Mouse (Mus musculus): ENCODE measurements around the gene Lrp1. TPM values are rescaled to one million over a fixed set of nuclear protein-coding genes. Genes with fewer than 3 reads are reported as not detected.
A peak's percentile ranks its signal among the peaks of the same experiment; 100 is the strongest.

The Lrp1 gene
- total RNA-seq, 4 experiments from 2014 or later = 293 to 333 (median 304) TPM

DNA sequence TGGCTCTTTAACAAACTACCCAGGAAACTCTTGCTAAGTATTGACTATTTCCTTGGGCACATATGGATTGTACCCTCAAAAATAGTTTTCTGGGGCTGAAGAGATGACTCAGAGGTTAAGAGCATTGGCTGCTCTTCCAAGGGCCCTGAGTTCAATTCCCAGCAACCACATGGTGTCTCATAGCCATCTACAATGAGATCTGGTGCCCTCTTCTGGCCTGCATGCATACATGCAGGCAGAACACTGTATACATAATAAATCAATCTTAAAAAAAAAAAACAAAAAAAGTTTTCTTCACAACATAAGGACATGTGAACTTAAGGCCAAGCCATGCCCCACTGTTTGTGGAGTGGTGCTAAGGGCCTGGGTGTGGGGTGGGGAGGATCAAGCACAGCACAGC, 59.8 kb downstream of the Lrp1 start:
- no peak for DNase-seq (ENCODE audit: low spot score in 2 of 2)

DNA sequence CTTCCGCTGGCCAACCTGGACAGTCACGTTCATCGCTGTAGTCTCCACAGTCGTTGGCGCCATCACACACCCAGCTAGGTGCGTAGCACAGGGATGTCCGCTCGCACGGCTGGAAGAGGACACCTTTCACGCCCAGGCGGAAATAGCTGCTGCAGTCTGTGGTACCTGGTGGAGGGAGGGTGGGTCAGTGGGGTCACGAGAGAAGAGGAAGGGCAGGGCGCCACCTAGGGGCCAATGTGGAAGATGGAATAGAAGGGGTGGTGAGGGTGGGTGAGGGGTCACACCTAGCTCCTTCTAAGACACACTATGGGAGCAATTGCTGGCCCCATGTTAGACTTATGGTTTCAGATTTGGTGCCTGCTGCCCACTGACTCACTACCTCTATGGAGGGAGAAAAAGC, 63.6 kb downstream of the Lrp1 start:
- DNase-seq (ENCODE audit: low spot score in 2 of 2) = no peak

DNA sequence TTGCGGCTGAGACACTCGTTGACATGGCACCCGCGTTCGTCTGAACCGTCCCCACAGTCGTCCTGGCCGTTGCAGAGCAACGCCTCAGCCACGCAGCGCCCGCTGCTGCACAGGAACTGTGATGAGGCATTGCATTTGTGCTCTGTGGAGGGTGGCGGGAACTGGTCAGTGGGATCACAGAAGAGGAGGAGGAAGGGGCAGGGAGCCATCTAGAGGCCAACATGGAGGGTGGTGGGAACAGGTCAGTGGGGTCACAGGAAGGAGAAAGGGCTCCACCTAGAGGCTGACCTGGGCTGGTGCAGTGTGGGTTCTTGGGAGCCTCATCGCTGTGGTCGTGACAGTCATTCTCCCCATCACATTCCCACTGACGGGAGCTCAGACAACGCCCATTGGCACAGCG, 65.2 kb downstream of the Lrp1 start:
- DNase-seq (ENCODE audit: low spot score in 2 of 2) = no peak

DNA sequence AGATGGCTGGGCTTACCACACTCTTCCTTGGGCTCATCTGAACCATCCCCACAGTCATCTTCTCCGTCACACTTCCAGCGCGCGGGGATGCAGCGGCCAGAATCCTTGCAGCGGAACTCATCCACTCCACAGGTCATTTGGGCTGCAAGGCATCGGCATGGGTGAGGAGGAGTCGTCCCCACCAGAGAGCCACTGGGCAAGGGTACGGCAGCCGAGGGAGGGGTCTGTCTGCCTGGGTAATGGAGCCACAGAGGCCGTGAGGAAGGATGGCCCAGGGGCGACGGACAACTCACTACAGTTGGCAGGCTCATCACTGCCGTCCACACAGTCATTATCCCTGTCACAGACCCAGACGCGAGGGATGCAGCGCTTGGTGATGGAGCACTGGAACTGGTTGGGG, 71.1 kb downstream of the Lrp1 start:
- DNase-seq (ENCODE audit: low spot score in 2 of 2) = no peak

DNA sequence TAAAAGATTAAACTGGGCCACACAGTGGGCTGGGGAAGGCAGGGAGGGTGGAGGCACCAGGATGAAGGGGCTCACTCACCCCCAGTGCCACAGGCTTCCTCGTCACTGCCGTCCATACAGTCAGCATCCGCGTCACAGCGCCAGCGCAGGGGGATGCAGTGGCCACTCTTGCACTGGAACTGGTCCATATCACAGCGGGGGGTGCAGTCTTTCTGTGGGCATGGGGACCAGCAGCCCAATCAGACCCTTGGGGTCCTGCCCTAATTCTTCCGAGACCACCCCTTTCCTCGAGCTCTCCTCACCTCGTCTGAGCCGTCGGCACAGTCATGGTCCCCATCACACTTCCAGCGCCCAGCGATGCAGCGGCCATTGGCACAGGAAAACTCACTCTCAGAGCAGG, 72.7 kb downstream of the Lrp1 start:
- DNase-seq (ENCODE audit: low spot score in 2 of 2) = no peak

DNA sequence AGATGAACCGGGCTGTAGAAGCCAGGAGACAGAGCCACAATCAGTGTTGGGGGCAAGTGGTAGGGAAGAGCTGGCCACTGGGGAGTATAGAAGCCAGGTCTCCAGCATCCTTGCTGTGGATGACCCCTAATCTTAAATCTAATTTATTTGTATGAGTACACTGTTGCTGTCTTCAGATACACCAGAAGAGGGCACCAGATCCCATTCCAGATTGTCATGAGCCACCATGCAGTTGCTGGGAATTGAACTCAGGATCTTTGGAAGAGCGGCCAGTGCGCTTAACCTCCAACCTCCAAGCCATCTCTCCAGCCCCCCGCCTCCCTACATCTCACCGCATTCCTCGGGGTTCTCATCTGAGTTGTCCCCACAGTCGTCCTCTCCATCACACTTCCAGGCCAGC, 74.4 kb downstream of the Lrp1 start:
- no peak for DNase-seq (ENCODE audit: low spot score in 2 of 2)

DNA sequence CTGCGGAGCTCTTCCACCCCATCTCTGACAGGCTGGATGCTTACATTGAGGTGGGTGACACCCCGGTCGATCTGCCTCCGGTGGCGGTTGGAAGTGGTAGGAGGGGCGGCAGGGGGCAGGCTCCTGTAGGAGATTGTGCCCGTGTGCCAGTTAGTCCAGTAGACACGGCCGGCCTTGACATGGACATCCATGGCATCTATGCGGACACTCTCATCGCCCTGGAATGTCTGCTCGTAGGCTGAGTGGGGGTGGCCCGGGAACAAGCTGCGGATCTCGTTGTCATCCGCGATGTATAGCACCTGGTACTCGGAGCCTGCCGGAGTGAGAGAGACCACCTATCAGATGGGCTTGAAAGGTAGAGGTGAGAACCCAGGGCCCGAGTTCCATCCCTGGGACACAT, 76.6 kb downstream of the Lrp1 start:
- DNase-seq (ENCODE audit: low spot score in 2 of 2) = no peak

DNA sequence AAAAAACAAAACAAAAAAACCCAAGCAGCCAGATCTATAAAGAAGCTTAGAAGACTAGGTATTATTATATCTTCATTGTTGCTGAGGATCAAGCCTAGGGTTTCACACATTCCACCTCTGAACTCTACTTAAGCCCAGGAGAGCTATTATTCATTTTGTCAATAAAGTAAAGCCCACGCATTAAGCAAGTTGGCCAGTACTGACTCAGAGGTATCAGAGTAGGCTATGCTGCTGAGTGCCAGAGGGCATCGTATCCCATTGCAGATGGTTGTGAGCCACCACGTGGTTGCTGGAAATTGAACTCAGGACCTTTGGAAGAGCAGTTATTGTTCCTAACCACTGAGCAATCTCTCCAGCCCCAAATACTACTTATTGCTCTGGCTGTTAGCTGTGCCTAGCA, 77.0 kb downstream of the Lrp1 start:
- no peak for DNase-seq (ENCODE audit: low spot score in 2 of 2)

DNA sequence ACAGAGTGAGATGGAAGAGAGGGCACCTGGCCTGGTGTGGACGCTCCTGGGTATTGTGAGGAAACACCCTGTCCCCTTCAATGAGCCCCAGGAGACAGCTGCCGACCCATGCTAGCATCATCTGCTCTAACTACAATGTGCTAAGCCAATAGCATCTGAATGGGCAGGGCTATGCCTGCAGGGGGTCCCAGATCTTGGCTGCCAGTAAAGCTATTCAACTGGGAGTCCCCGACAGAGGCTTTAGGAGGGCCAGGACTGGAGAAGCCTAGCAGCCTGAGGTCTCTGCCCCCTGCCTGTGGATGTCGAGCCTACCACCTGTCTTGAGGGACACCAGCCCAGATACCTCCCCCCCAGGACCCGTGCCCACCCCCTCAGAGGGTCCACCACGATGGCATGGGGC, 78.2 kb downstream of the Lrp1 start:
- DNase-seq (ENCODE audit: low spot score in 2 of 2) = no peak

DNA sequence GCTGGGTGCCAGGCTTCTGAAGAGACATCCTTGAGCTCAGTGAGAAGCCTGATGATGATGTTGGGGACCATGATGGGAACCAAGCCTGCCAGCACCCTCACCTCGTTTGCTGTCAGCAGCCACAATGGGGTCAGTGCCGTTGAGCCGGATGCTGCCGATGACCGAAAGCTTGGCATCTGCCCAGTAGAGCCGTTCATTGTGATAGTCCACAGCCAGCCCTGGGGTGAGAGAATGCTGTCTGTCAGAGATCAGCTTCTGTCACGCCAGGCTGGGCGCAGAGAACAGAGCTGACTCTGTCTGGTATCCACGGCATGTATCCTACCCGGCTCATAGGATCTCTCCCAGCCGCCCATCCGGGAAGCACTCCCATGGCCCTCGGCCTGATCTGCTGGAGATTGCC, 78.9 kb downstream of the Lrp1 start:
- DNase-seq (ENCODE audit: low spot score in 2 of 2) = peak; percentile 52 to 72

DNA sequence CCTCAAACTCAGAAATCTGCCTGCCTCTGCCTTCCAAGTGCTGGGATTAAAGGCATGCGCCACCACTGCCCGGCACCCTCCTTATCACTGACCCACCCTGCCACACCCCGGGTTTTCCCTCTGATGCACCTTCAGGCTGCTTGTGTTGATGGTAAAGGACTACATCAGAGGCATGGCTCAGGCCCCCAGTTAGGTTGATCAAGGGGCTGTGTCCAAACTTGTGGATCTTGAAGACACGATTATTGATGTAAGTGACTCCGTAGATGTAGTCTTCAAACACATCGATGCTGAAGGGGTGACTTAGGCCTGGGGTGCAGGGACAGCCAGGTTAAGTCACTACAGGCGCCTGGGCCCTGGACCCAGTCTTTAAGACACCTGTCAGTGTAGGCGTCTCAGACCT, 79.4 kb downstream of the Lrp1 start:
- no peak for DNase-seq (ENCODE audit: low spot score in 2 of 2)

DNA sequence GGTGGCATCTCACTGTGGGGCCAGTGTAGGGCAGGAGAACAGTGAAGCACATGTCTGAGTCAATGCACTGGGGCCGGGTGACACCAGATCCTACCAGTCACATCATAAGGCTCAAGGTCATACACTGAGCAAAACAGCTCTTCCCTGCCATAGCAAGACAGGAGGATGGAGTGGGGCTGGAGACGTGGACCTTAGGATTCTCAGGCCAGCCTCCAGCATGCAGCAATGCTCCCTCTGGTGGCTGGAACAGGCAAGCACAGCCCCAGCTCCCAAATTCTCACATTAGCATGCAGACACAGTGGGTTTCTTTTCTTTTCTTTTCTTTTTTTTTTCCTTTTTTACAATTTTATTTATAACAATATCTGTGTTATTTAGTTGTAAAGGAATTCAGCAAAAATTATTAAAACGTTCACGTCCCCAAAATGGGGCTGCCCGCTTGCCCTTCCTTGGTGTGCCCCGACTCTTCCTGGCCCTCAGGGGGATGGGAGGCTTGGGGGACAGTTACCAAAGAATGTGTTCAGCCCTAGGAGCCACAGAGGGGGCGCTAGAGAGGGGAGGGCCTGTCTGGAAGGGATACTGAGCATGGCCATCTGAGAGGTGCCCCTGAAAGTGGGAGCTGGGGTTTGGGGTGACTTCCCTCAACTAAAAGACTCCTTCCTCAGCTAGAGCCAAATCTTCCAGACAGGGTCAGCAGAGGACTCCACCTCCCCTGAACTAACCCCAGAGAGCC, 82.9 kb downstream of the Lrp1 start:
- DNase-seq (ENCODE audit: low spot score in 2 of 2) = peak; percentile 70 to 87

DNA sequence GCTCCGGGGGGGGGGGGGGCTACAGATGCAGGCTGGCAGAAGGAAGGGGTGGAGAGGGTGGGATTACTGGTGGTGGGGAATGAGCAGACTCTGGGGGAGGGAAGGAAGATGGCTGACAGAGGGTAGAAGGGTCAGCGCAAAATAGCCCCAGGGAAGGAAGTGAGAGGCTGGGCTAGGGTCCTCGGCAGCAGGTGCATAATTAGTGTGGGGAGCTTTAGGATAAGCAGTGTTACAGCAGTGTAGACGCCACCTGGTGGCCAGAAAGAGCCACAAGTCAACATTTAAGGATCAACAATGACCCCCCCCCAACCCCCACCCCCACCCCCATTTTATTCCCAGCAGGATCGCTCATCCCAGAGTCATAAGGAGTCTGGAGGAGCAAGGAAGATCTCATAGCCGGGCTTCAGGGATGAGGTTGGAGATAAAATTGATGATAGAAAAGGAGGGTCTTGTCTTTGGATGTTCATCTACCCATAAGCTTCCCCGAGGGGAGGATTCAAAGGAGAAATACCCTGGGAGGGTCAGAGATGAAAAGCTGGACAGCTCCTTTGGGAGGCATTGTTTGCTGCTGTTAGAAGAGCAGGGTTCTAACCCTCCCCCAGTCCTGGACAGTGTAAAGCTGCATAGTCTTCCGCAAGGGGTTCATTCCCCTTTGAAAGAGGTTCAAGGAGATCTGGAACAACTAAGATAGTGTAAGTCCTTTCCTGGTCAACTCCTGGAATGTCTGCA, 84.2 kb downstream of the Lrp1 start:
- peak in 1 of 2 experiments; percentile 48 for DNase-seq (ENCODE audit: low spot score in 2 of 2)

DNA sequence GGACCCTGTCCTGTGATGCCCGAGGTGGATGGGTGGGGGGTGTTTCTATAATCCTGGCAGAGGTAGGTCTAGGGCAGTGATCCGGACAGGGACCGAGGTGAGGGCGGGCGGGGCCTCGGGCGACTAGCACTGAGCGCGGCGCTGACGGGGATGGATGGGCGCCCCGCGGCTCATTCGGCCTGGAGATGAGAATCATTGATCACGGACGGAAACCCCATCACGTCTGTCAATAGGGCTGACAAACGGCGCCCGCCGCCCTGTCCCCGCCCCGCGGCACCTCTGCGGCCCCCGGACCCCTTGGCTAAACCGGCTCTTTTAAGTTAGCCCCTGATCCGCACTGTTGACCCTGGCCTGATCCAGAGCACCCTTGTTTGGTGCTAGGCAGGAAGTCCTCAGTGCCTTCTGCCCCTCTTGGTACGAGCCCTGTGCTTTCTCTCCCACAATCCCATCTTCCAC, 86.0 kb downstream of the Lrp1 start:
- no peak for DNase-seq (ENCODE audit: low spot score in 2 of 2)

DNA sequence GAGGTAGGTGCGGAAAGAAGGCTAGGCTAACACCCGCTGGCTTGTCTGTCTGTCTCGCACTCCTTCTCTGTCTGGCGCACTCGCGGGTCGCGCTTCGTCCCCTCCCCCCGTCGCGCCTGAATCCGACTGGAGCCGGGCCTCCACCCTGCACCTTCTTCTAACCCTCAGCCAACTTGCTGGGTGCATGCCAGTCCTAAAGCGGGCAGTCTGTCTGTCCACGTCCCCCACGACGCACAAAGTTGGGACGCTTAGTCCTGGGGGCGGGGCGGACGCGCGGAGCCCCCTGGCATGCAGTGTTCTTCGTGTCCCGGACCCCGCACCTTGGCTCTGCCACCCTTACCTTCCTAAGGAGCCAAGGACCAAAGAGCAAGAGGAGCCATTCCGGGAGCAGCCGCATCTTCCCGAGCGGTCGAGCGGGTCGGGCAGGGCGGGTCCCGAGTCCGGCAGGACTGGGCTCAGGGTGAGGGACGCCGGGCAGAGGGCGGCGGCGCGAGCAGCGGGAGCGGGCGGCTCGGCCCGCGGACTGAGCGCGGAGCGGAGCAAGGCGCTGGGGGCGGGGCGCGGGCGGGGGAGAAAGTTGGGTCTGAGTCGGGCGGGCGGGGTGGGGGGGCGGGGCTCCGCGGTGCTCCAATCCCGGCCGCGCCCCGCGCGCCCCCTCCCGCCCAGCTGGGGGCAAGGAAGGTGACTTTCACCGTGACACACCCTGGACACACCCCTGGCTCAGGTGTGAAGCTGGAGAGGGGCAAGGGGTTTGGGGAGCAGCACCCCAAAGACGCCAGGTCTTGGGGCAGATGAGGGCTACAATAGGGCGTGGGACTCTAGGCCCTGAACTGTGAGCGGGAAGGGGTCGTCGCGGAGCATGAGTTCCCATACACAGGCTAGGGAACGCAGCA, 86.7 kb downstream of the Lrp1 start, which contains the start of gene Nxph4:
Gene Nxph4 (minus strand): TSS at position 524 of the 893 bp plus-strand sequence.
- no peak for DNase-seq (ENCODE audit: low spot score in 2 of 2)

DNA sequence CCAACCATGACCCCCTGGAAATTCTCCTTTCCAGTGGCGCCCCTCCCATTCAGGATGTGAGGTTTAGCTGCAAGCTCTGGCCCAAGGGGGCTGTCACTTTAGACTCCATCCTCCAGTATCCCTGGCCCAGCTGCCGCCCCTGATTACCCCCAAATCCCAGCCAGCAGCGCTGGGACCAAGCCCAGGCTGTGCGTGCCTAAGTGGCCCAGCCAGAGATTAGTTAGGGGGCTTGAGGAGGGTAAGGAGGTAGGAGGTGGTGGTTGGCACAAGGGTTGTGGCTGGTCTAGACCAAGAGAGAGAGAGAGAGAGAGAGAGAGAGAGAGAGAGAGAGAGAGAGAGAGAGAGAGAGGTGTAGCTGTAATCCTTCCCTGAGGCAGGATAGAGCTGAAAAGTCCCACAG, 89.4 kb downstream of the Lrp1 start:
- DNase-seq (ENCODE audit: low spot score in 2 of 2) = no peak

DNA sequence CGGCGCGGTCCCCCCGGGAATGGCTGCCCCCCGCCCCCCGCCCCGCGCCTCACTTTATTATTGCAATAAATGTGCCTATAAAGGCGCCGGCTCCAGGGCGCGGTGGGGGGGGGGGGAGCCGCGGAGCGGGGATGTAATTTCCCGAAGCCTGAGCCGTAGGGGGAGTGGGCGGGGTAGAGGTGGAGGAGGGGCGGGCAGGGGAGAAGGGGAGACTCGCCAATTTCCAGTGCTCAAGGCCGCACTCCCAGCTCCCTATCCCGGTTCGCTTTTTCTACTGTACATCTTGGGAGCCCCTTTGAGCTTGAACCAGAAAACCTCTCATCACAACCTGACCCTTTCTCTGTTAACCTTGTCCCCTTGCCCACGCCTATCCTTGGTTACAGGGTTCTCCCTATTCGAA, 90.0 kb downstream of the Lrp1 start:
- no peak for DNase-seq (ENCODE audit: low spot score in 2 of 2)

DNA sequence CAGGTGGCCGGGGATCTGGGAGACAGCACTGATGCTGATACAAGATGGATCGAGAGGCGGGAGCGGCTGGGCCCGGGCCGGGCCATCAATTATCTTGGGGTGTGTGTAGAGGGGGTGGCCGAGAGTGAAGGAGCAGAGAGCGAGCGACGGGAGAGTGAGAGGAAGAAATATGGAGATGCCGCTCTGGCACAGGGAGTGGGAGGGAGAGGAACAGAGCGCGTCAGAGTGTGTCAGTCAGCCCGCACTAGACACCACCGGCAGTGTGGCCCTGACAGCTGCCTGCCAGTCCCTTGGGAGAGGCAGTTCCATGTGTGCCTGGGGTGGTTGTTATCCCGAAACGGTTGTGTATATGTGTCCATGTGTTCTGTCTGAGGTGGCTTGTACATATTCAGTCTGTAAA, 93.5 kb downstream of the Lrp1 start:
- DNase-seq (ENCODE audit: low spot score in 2 of 2) = no peak

DNA sequence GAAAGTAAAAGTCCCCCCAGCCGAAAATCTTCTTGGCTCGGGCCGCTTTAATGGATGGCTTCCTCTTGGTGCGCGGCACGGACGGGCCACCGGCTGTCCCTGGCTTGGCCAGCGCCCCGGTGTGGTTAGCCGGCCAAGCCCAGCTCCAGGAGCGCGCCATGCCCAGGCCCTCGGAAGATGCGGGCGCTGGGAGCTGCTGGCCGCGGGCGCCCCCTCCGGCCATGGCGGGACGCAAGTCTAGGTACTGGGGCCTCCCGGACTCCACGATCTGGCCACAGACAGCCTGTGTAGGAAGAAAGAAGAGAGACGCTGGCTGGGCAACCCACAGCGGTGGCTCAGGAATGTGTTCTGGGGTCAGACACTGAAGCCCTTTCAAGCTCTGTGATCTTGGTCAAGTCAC, 94.3 kb downstream of the Lrp1 start:
- no peak for DNase-seq (ENCODE audit: low spot score in 2 of 2)

DNA sequence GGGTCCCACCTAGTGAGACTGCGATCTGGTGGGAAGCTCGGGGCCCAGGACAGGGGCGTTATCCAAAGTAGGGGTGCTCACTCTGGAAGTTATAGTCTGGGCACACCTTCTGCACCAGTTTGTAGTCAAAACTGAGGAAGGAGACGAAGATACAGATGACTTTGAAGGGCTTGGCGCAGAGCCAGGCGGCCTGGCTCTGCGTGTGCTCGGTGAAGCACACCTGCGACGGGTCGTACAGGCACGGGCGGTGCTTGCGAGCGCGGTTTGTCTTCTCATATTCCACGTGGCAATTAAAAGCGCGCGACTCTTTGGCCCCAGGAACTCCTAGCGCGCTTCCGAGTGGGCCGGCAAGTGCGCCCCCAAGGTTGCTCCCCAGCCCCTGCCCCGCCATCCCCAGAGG, 94.9 kb downstream of the Lrp1 start:
- no peak for DNase-seq (ENCODE audit: low spot score in 2 of 2)

DNA sequence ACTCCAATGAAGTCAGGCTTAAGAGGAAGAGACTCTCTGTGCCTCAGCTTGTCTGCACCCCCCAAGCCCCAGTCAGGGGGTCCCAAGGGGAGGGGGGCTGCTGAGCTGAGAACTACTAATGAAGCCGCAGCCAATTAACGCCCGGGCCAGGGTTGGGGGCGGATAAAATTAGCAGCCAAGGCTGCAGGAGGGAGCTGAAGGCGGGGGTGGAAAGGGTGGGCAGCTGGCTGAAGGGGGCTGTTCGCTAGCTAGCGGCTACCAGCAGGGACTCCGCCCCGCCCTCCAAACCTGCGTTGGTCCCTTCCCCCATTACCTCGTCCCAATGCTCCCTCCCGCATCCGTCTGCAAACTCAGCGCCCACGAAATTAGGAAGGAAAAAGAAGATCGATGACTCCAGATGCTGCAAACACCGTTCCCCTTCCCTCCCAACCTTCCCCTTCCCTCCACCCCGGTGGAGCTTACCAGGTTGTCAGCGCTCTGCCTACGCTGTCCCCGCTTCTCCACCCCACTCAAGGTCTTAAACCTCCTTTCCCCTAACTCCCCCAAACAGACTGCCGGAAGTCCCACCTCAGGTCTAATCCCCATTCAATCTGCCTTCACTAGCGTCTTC, 96.2 kb downstream of the Lrp1 start:
- no peak for DNase-seq (ENCODE audit: low spot score in 2 of 2)

Measured in layer of hippocampus, adult 8-10 months (tissue).